Mouse (Mus musculus): ENCODE data around the gene Ppp2r5b.

DNA sequence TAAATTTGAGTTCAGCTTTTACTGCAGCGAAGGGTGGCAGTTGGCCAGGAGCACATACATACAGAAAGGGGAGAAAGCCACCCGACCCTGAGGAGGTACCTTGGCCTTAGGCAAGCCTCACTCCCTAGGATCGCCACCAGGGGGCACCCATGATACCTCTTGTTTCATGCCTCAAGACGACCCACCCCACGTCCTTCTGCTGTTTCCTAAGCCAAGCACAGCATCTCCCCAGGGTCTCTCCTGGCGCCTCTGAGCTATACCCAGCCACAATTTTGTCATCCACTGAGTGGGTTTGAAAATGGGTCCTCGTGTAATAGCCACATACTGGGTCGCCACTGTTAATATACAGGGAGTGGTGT lies 32.5 kb upstream of the Ppp2r5b start:
- peak; percentile 91 for TF ChIP-seq CTCF (IDR thresholded peaks at IDR 0.05; ENCODE audit: low read depth)
- TF ChIP-seq EP300 (optimal IDR thresholded peaks at IDR 0.05): no peak

Measured in stomach, postnatal 0 days (tissue).